Mouse (Mus musculus) heart, adult 2 months (tissue): Measurements from ENCODE around the gene Gpbar1.

Experiments
- EP300 ChIP-seq: fragments of 200-500 bp; IDR thresholded peaks from 2 replicates; pipeline ENCODE4 v1.6.1; 2011; ENCODE audit warnings: low read depth, low read length, control low read depth; ENCODE audit not compliant: insufficient read depth
- POLR2A ChIP-seq: fragments of 200-500 bp; IDR thresholded peaks from 2 replicates; pipeline ENCODE4 v1.6.1; 2011; ENCODE audit warnings: mild to moderate bottlenecking, low read depth, low read length, control low read depth; ENCODE audit not compliant: insufficient read depth

DNA sequence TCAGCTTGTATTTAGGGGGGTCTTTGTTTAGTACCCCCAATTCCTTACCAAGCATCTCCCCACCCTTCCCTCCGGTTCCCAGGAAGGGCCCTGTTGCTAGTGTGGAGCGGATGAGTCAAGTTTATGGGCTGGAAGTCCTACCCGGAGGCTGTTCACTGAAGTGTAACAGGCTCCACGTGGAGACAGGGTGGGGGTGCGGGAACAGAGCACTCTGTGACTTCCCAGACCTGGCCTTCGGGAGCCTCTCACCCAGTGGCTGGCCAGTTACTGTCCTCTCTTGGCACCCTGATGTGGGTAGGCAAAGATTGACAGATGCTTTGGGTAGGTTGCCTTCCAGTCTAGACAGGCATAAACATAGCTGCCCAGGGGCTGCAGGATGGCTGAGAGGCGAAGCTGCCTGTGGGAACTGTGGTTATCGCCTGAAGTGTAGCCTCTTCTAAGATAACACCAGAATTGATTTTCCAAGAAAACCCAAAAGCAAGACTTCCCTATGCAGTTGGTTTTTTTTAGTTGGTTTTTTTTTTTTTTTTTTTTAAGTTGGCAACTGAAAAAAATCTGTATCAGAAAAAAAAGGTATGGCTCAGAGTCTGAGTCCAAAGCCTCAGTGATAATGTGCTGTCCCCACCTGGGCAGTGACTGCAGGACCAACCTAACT is 340 bp upstream of the Gpbar1 start:
- TF ChIP-seq POLR2A (no peak), EP300 (no peak)
